Mouse (Mus musculus): ENCODE data around the gene Uox.

The Uox gene

GRCm38 (mm10) chr3:146583908-146584307, 13.7 kb downstream of the Uox start:
- DNase-seq (ENCODE audit: low spot score in 2 of 2), result no peak

- no peak for DNase-seq (ENCODE audit: low spot score in 2 of 2)
Measured at GRCm38 (mm10) chr3:146586616-146587015, 16.4 kb downstream of the Uox start.

GRCm38 (mm10) chr3:146589523-146589922, 19.3 kb downstream of the Uox start:
- DNase-seq (ENCODE audit: low spot score in 2 of 2), result no peak

- no peak for DNase-seq (ENCODE audit: low spot score in 2 of 2)
Measured at GRCm38 (mm10) chr3:146591159-146591558, 20.9 kb downstream of the Uox start.

GRCm38 (mm10) chr3:146591601-146592000, 21.4 kb downstream of the Uox start:
- DNase-seq (ENCODE audit: low spot score in 2 of 2), result no peak

GRCm38 (mm10) chr3:146595440-146595839, 25.2 kb downstream of the Uox start:
- no peak for DNase-seq (ENCODE audit: low spot score in 2 of 2)

GRCm38 (mm10) chr3:146596387-146596786, 26.2 kb downstream of the Uox start:
- no peak for DNase-seq (ENCODE audit: low spot score in 2 of 2)

- no peak for DNase-seq (ENCODE audit: low spot score in 2 of 2)
Measured at GRCm38 (mm10) chr3:146596864-146597263, 26.6 kb downstream of the Uox start.

- DNase-seq (ENCODE audit: low spot score in 2 of 2), result no peak
Measured at GRCm38 (mm10) chr3:146598411-146598810, 28.2 kb downstream of the Uox start.

- no peak for DNase-seq (ENCODE audit: low spot score in 2 of 2)
Measured at GRCm38 (mm10) chr3:146599198-146599900, 29.1 kb downstream of the Uox start.

- no peak for DNase-seq (ENCODE audit: low spot score in 2 of 2)
Measured at GRCm38 (mm10) chr3:146601205-146601604, 31.0 kb downstream of the Uox start.

GRCm38 (mm10) chr3:146602531-146602930, 32.3 kb downstream of the Uox start:
- no peak for DNase-seq (ENCODE audit: low spot score in 2 of 2)

- DNase-seq (ENCODE audit: low spot score in 2 of 2), result no peak
Measured at GRCm38 (mm10) chr3:146604647-146605046, 34.4 kb downstream of the Uox start.

GRCm38 (mm10) chr3:146607368-146607767, 37.1 kb downstream of the Uox start:
- DNase-seq (ENCODE audit: low spot score in 2 of 2), result no peak

GRCm38 (mm10) chr3:146610322-146610721, 40.1 kb downstream of the Uox start:
- no peak for DNase-seq (ENCODE audit: low spot score in 2 of 2)

GRCm38 (mm10) chr3:146611261-146611660, 41.0 kb downstream of the Uox start:
- DNase-seq (ENCODE audit: low spot score in 2 of 2), result no peak

- DNase-seq (ENCODE audit: low spot score in 2 of 2), result no peak
Measured at GRCm38 (mm10) chr3:146611821-146612220, 41.6 kb downstream of the Uox start.

- no peak for DNase-seq (ENCODE audit: low spot score in 2 of 2)
Measured at GRCm38 (mm10) chr3:146615496-146615895, 45.3 kb downstream of the Uox start, which contains the start of gene Dnase2b. Dnase2b (minus strand) TSS chr3:146615596.

GRCm38 (mm10) chr3:146616533-146617283, 46.5 kb downstream of the Uox start:
- no peak for DNase-seq (ENCODE audit: low spot score in 2 of 2)

GRCm38 (mm10) chr3:146617946-146618345, 47.7 kb downstream of the Uox start:
- no peak for DNase-seq (ENCODE audit: low spot score in 2 of 2)

- no peak for DNase-seq (ENCODE audit: low spot score in 2 of 2)
Measured at GRCm38 (mm10) chr3:146618357-146618756, 48.1 kb downstream of the Uox start.

- DNase-seq (ENCODE audit: low spot score in 2 of 2), result peak; percentile 42 to 50
Measured at GRCm38 (mm10) chr3:146620101-146620500, 49.9 kb downstream of the Uox start.

All from frontal cortex, postnatal 25 days (tissue).